Mouse (Mus musculus): ENCODE measurements around the gene Utp20.
A peak's percentile ranks its signal among the peaks of the same experiment; 100 is the strongest.
"Not testable (repeated sequence)": the region's sequence is repeated elsewhere in the genome, so short reads cannot be mapped to it uniquely, and the experiment has no call there.

The Utp20 gene

GRCm38 (mm10) chr10:88783941-88784340 lies 42.7 kb downstream of the Utp20 start:
- no peak for DNase-seq (ENCODE audit: low spot score)

GRCm38 (mm10) chr10:88783135-88783534 lies 43.5 kb downstream of the Utp20 start:
- DNase-seq (ENCODE audit: low spot score), result not testable (repeated sequence)

DNA sequence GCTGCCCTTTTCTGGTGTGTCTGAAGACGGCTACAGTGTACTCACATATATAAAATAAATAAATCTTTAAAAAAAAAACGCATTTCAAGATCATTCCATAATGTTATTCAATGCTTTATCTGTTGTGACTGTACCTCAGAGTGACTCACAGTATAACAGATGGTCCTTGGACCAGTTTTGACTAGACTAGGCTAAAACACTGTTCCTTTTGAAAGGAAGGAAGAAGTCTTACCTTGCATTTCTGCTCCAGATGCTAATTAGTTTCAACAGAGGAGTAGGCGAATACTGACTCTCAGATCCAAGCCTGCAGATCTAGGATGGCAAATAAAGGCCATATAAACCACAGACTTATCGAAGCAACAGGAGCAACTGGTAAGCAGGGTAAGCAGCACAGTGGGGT lies 45.9 kb downstream of the Utp20 start:
- no peak for DNase-seq (ENCODE audit: low spot score)

DNA sequence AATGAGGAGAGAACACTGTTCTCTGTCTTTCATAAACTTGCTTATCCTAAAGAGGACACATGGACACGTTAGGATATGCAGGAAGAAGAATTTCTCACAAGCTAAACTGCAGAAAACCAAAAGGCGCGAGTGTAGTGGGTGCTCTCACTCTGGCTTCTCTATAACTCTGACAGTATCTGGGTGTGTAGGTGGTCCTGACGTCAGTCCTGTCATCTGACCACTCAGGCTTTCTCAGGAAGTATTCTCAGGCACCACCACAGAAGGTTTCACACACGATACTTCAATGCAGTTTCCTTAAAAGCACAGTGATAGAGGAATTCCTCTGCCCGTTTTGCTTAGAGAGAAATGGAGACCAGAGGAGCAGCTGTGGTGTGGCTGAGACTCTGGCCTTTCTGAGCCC lies 50.4 kb downstream of the Utp20 start:
- no peak for DNase-seq (ENCODE audit: low spot score)

DNA sequence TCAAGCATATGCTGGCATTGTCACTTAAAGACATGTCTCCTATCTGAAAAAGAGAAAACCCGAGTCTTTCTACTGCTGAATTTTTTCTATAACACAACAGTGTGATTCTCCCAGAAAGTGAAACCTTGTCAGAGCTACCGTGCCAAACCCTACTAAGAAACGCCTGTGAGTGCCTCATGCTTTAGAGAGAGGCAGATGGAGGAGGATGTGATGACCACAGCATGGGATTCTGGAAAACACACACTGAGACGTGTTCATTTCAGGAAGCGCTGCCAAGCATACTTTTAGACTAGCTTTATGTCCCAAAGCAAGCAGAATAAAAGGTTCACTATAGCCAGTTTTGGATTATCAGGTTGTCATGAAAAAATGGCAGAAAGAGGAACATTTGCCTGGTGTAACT lies 53.6 kb downstream of the Utp20 start:
- DNase-seq (ENCODE audit: low spot score), result not testable (repeated sequence)

- no peak for DNase-seq (ENCODE audit: low spot score)
These were observed 56.9 kb downstream of the Utp20 start for GRCm38 (mm10) chr10:88769676-88770075.

DNA sequence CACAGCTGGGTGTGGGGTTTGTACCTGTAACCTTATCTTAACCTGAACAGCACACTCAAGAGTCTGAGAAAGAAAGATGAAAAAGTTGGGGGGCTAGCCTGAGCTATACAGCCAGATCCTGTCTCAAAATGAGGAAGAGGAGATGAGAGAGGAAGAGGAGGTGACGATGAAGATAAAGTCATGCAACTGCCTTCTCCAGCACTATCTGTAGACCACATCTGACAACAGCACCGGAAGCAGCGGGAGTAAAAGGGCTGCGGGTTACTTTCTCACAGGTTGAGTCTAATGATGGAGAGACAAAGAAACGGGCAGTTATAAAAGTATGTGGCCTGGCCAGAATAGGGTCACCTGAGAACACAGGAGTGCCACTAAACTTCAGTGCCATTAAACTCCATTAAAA lies 57.6 kb downstream of the Utp20 start:
- DNase-seq (ENCODE audit: low spot score), result no peak

- DNase-seq (ENCODE audit: low spot score), result no peak
These were observed 61.0 kb downstream of the Utp20 start for GRCm38 (mm10) chr10:88765431-88766142.

- peak; percentile 21 for DNase-seq (ENCODE audit: low spot score)
These were observed 64.9 kb downstream of the Utp20 start for GRCm38 (mm10) chr10:88761524-88762212.

DNA sequence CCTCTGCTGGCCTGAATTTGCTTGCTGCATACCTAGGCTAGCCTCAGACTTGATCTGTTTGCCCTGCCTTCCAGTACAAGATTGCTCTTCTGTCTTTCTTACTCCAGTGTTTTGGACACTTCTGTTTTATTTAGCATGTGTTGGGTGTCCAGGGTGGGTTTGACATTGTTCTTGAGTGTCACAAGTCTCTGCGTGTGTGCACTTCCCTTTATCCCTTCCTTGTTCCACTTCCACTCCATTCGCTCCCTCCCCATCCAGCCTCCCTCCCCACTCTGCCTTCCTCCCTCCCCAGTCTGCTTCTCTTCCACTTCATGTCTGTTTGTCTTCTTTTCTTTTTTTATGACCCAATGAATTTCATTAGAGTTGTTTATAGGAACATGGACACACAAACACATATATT lies 85.2 kb downstream of the Utp20 start:
- no peak for DNase-seq (ENCODE audit: low spot score)

DNA sequence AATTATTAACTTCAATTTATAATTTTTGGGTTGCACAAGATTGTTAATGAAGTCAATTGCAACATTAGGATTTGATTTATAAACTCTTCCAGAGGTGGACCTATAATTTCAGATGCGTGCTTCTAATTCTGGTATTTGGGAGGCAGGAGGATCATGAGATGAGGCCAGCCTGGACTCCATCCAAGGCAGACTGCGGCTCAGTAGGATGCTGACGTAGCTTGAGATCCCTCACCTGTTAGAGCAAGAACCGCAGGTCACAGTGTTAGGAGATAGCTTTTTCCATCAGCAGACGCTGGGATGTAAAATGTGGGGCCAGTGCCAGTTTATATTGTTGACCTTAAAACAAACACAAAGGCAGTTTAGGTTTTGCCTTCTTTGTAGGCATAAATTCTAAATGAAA lies 85.8 kb downstream of the Utp20 start:
- no peak for DNase-seq (ENCODE audit: low spot score)

DNA sequence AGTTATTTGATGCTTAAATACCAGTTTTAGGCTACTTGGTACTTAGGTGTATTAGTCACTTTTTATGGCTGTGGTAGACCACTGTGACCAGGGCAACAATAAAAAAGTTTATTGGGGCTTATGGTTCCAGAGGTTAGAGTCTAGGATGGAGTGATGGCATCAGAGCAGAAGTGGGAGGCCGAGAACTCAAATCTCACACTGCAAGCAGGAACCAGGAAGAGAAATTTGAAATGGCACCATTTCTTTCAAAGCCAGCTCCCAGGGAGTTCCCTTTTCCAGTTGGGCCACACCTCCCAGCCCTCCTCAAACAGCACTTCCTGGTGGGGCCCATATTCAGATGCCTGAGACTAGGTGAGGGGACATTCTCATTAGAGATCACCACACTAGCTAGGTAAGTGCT lies 86.8 kb downstream of the Utp20 start:
- no peak for DNase-seq (ENCODE audit: low spot score)

DNA sequence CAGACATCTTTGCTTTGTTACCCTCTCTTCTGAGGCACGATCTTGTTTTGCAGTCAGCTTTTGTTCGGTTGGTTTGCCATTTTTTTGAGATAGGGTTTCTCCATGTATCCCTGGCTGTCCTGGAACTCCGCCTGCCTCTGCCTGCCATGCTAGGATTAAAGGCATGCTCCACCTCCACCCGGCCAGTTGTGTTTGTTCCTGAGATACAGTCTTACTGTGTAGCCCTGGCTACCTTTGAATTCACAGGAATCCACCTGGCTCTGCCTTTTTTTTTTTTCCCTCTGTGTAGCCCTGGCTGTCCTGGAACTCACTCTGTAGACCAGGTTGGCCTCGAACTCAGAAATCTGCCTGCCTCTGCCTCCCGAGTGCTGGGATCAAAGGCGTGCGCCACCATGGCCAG lies 87.5 kb downstream of the Utp20 start:
- not testable (repeated sequence) for DNase-seq (ENCODE audit: low spot score)

DNA sequence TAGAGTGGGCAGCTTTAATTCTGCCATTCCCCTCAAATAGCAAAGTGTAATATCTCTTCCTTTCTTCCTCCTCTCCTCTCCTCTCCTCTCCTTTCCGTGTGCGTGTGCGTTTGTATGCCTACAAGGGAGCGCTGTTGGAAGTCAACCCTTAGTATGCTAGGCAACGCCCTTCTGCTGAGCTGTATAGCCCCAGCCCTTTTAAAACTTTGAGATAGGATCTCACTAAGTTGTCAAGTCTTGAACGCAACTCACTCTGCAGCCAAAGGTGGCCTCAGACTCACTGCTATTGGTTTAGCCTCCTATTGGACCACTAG lies 94.3 kb downstream of the Utp20 start:
- DNase-seq (ENCODE audit: low spot score), result no peak

DNA sequence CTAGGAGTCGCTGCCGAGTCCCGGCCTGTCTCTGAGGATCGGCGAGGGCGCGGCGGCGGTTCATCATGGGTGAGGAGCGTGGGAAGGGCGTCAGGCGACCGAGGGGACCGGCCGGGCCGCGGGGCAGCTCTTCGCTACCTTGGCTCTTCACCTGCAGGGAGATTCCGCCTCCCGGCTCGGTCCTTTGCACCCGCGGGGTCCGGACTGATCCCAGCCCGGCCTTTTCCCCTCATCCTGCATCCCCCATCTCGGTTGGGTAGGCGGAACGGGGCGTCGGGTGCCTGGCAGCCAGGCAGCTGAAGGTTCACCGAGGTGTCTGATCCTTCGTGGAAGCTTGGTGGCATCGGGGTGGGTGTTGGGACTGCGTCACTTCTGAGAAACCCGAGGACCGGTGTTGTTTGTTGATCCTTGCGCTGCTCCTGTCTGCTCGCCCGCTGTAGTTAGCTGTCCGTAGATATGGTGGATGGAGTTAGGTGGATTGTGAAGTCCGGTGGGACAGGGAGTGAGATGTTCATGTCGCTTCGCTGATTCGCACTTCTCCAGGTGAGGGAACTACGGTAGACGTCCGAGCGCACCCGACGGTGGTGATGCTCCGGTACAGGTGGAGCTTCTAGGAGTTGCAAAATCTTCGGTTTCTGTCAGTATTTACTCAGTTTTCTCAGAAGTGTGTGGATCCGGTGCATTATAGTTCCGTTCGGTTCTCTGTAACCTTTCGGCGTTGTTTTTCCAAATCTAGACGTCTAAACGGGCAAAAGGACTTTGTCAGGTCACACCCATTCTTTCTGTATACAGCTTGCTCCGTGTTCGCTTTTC lies 94.9 kb downstream of the Utp20 start:
- DNase-seq (ENCODE audit: low spot score), result no peak

DNA sequence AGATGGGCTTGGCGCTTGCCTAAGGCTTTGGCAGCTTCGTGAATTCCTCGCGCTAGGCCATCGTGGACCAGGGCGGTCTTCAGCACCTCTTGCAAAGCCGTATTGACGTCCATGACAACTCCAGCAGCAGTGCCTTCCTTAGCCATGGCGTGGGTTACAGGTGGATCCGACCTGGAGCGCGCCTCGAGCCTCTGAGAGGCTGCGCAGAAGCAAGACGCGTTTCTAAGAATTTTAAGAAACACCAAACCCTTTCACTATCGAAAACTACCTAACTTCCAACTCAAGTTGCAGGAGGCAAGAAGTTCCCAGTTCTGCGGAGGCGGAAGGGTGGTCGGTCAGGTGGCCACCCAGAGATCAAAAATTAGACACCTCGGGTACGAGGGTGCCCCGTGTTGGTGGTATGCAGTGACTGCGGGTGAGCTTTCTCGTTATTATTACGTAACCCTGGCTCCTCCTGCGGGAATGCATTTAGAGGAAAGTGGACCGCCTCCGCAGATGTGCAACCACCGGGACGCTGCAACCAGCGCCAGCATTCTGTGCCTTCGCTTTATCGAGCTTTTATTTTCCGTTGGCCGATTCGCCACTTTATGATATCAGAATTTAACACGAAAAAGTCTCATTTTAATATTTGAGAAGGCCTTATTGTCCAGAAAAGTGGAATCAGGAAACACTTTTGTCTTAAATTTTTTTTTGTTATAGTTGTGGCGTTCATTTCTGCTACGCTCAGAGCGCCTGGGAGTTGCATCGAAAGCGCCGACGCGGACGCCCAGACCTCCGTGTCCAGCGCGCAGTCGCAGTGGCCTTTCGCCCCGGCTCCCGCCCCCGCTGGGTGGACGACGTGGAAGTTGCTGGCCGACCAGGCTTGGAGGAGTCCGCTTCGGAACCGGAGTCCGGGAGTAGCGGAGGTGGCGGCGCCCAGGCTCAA lies 95.8 kb downstream of the Utp20 start, which contains the start of gene Arl1:
Gene Arl1, plus strand, starts transcription at position 288 of the 925 bp plus-strand sequence.
- DNase-seq (ENCODE audit: low spot score), result peak; percentile 91

GRCm38 (mm10) chr10:88728166-88728565 lies 98.4 kb downstream of the Utp20 start:
- no peak for DNase-seq (ENCODE audit: low spot score)

DNA sequence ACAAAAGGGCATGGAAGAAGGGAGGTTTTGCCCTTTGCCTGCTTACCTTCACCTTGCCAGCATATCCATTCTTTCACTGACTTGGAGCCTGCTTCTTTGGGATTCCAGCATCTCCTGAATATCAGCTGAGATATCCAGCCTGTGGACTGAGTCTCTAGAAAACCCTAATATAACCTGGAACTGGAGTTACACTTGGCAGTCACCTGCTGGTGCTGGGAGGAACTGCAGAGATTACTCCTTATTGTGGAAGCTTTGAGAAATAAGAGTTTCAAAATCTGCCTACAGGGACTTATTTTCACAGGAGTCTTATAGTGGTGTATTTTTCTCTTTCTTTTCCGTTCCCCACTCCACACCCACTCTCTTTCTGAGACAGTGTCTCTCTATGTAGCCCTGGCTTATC lies 99.5 kb downstream of the Utp20 start:
- DNase-seq (ENCODE audit: low spot score), result peak; percentile 62

DNA sequence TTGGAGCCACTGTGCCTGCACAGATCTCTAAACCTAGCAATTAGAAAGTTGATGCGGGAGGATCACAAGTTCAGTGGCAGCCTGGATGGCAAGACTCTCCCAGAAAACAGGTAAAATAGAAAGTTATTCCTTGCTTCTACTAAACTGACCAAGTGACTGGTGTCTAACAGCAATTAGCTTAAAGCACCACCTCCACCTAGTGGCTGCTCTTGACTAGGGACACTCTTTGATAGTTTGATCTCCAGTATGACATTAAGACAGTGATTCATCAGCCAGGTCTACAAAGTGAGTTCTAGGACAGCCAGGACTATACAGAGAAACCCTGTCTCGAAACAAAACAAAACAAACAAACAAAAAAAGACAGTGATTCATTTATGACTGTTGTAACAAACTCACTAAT lies 101.3 kb downstream of the Utp20 start:
- DNase-seq (ENCODE audit: low spot score), result no peak

DNA sequence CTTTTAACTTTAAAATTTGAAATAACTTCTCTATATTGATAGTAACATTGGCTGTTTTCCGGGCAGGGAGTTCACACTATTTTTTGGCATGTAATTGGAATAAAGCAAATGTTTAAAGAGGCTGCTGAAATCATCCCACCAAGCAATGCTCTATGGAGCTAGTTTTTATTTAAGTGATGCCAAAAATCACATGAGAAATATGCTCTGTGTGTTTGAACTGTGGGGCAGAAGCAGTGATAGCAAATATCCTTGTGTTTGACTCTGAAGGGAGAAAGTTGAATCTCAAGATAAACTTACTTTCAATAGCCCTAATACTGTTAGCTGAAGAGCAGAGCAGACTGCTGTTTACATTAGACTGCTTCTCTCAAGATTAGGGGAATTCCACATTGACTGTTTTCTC lies 107.0 kb downstream of the Utp20 start:
- DNase-seq (ENCODE audit: low spot score), result no peak

- no peak for DNase-seq (ENCODE audit: low spot score)
These were observed 108.9 kb downstream of the Utp20 start for GRCm38 (mm10) chr10:88717756-88718025.
